Mouse (Mus musculus) ES-E14 (cell line): Measurements from ENCODE around the gene Wrnip1. TPM values are rescaled to one million over a fixed set of nuclear protein-coding genes. Genes with fewer than 3 reads are reported as not detected.

Experiments used
- DNase-seq: peaks from one replicate; pipeline ENCODE4 v3.0.0-alpha.2; 2013; ENCODE audit warnings: low read depth, low spot score
- H3K27ac ChIP-seq: 2 replicates; pipeline ENCODE4 v1.5.1; 2012; ENCODE audit warnings: low read depth, mild to moderate bottlenecking, low read length, moderate library complexity, mixed read lengths; ENCODE audit not compliant: poor library complexity, insufficient read depth, severe bottlenecking
- H3K36me3 ChIP-seq: 2 replicates; pipeline ENCODE4 v1.6.1; 2012; ENCODE audit warnings: mild to moderate bottlenecking, low read length, moderate library complexity, mixed read lengths; ENCODE audit not compliant: control insufficient read depth, poor library complexity, insufficient read depth, severe bottlenecking
- H3K4me1 ChIP-seq, 2 experiments: fragments of 150-350 bp in 1 of 2; sonication (generic) in 1 of 2; 2 replicates each; pipeline ENCODE4 v1.6.1; 2012; ENCODE audit warnings: low read length in 2 of 2, mild to moderate bottlenecking in 1 of 2, mixed read lengths in 1 of 2; ENCODE audit not compliant: control insufficient read depth in 2 of 2, insufficient read depth in 2 of 2, poor library complexity in 1 of 2
- H3K4me3 ChIP-seq, 2 experiments: fragments of 150-350 bp in 1 of 2; sonication (generic) in 1 of 2; 2 replicates each; pipeline ENCODE4 v1.5.1; 2012; ENCODE audit warnings: low read length in 2 of 2, low read depth in 1 of 2, mild to moderate bottlenecking in 1 of 2, mixed read lengths in 1 of 2; ENCODE audit not compliant: insufficient read depth in 1 of 2, poor library complexity in 1 of 2, severe bottlenecking in 1 of 2
- H3K9ac ChIP-seq: 2 replicates; pipeline ENCODE4 v1.6.1; 2012; ENCODE audit warnings: low read depth, mild to moderate bottlenecking, low read length, mixed read lengths; ENCODE audit not compliant: poor library complexity, insufficient read depth, severe bottlenecking
- H3K9me3 ChIP-seq: fragments of 150-350 bp; sonication (generic); 2 replicates; pipeline ENCODE4 v1.6.1; 2012; ENCODE audit warnings: low read depth, mild to moderate bottlenecking, low read length; ENCODE audit not compliant: control insufficient read depth, insufficient read depth
- CHD2 ChIP-seq: IDR thresholded peaks from 2 replicates; pipeline ENCODE4 v1.6.1; 2014; ENCODE audit warnings: mild to moderate bottlenecking, low read depth, low read length, inconsistent platforms
- HCFC1 ChIP-seq: IDR thresholded peaks from 2 replicates; pipeline ENCODE4 v1.6.1; 2012; ENCODE audit warnings: low read length, inconsistent platforms, borderline replicate concordance; ENCODE audit not compliant: insufficient read depth
- MAFK ChIP-seq: IDR thresholded peaks from 2 replicates; pipeline ENCODE4 v1.6.1; 2014; ENCODE audit warnings: mild to moderate bottlenecking, low read depth, low read length, inconsistent platforms; ENCODE audit not compliant: insufficient read depth
- ZC3H11A ChIP-seq: IDR thresholded peaks from 2 replicates; pipeline ENCODE4 v1.6.1; 2012; ENCODE audit warnings: low read depth, mild to moderate bottlenecking, inconsistent platforms, low read length, borderline replicate concordance
- ZNF384 ChIP-seq: IDR thresholded peaks from 2 replicates; pipeline ENCODE4 v1.6.1; 2012; ENCODE audit warnings: low read depth, low read length, inconsistent platforms
- in situ Hi-C, 2 experiments: fragments of 600-800 bp; cut with MboI; formaldehyde crosslinking; loops; one replicate each; pipeline ENCODE4 v1.15.1; 2025; ENCODE audit warnings: low sequenced_read_pairs in 2 of 2, inconsistent platforms in 1 of 2; ENCODE audit not compliant: unreplicated experiment in 2 of 2
- total RNA-seq: library from RNA; depleted of rRNA; stranded (reverse); fragments of 300-350 nt; gene quantifications from 2 replicates; pipeline ENCODE4 v1.2.3, GENCODE M21; 2012; rRNA removed

Wrnip1 gene
- total RNA-seq, 1 experiment = 44.8 TPM

DNA sequence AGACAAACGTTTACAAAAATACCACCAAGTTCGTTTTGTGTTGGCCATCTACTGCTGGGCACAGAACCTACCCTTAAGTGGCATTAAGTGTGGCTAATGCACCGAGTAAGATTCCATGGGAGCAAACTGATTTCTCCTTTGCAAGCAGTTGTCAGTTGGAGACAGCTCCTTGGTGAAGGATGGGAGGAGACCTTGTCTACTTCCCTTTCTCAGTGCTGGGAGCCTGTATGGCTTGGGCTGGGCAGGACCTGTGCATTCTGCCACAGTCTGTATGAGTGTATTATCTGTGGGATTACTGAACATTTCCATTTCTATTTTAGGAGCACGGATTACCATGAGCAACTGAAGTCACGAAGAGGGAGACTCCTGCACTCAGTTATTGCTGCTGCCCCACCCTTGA lies 67.0 kb downstream of the Wrnip1 start:
- Histone ChIP-seq H3K9me3 (no peaks in the 10 kb centered on the region), H3K36me3 (no peaks in the 10 kb centered on the region), H3K27ac (no peak overlapping the region), H3K9ac (no peak overlapping the region), H3K4me1 (no peaks in the 10 kb centered on the region), H3K4me3 (no peak overlapping the region)
- no peak for DNase-seq
- in situ Hi-C loops = no loop called here
- TF ChIP-seq HCFC1 (no peak), CHD2 (no peak), ZNF384 (no peak), MAFK (no peak), ZC3H11A (no peak)

Other genes with a start within 250 kb of the Wrnip1 start
- not detected in 2 replicates for gene Mylk4, start 18.1 kb upstream of the Wrnip1 start, total RNA-seq
- 3.7 and 6.7 TPM in 2 replicates for gene D930007J09Rik, start 811 bp downstream of the Wrnip1 start, total RNA-seq
- gene Serpinb1a, start 49.1 kb downstream of the Wrnip1 start, total RNA-seq = 2.2 and 2.3 TPM in 2 replicates
- not detected in 2 replicates for gene Serpinb1c, start 96.2 kb downstream of the Wrnip1 start, total RNA-seq
- gene Serpinb6b, start 163.2 kb downstream of the Wrnip1 start, total RNA-seq = 0.69 and 2.5 TPM in 2 replicates
- gene Serpinb9, start 201.2 kb downstream of the Wrnip1 start, total RNA-seq = 1.2 and 3.4 TPM in 2 replicates
- gene Serpinb9b, start 225.4 kb downstream of the Wrnip1 start, total RNA-seq = 3.5 and 12.3 TPM in 2 replicates